Mouse (Mus musculus) adrenal gland (tissue): ENCODE measurements at regions not wholly inside any gene's neighbourhood (a gene's known extent, or its start where the extent isn't known, plus 50 kb on each side); places are given as distances from the start of the nearest gene placed in this dataset.
"Not testable (repeated sequence)": the region's sequence is repeated elsewhere in the genome, so short reads cannot be mapped to it uniquely, and the experiment has no call there.

Experiments
- intact Hi-C: fragments of 180-260 bp; cut with DNase I; formaldehyde crosslinking; loops from one replicate; pipeline ENCODE4 v1.15.1; 2025

- intact Hi-C loops: no loop called here
Measured at GRCm38 (mm10) chr14:74180066-74180465, 460.6 kb upstream of the Htr2a start.

GRCm38 (mm10) chr14:74182996-74183395, 457.6 kb upstream of the Htr2a start:
- intact Hi-C loops: no loop called here

- intact Hi-C loops: no loop called here
Measured at GRCm38 (mm10) chr14:74201710-74202109, 438.9 kb upstream of the Htr2a start.

- intact Hi-C loops: no loop called here
Measured at GRCm38 (mm10) chr14:74205011-74205410, 435.6 kb upstream of the Htr2a start.

- intact Hi-C loops: no loop called here
Measured at GRCm38 (mm10) chr14:74217914-74218446, 422.7 kb upstream of the Htr2a start.

- intact Hi-C loops: no loop called here
Measured at GRCm38 (mm10) chr14:74219761-74220160, 420.9 kb upstream of the Htr2a start.

- intact Hi-C loops: no loop called here
Measured at GRCm38 (mm10) chr14:74222093-74222492, 418.5 kb upstream of the Htr2a start.

- intact Hi-C loops: no loop called here
Measured at GRCm38 (mm10) chr14:74229560-74230187, 411.0 kb upstream of the Htr2a start.

GRCm38 (mm10) chr14:74240212-74240611, 400.4 kb upstream of the Htr2a start:
- intact Hi-C loops: no loop called here

- intact Hi-C loops: no loop called here
Measured at GRCm38 (mm10) chr14:74249263-74249878, 391.3 kb upstream of the Htr2a start.

- intact Hi-C loops: no loop called here
Measured at GRCm38 (mm10) chr14:74250021-74250420, 390.6 kb upstream of the Htr2a start.

GRCm38 (mm10) chr14:74252189-74253145, 388.2 kb upstream of the Htr2a start:
- intact Hi-C loops: no loop called here

- intact Hi-C loops: no loop called here
Measured at GRCm38 (mm10) chr14:74255000-74255399, 385.6 kb upstream of the Htr2a start.

GRCm38 (mm10) chr14:74259437-74259836, 381.2 kb upstream of the Htr2a start:
- intact Hi-C loops: no loop called here

- intact Hi-C loops: no loop called here
Measured at GRCm38 (mm10) chr14:74267086-74267485, 373.6 kb upstream of the Htr2a start.

- intact Hi-C loops: no loop called here
Measured at GRCm38 (mm10) chr14:74294560-74294959, 346.1 kb upstream of the Htr2a start.

- intact Hi-C loops: no loop called here
Measured at GRCm38 (mm10) chr14:74304483-74304882, 336.2 kb upstream of the Htr2a start.

GRCm38 (mm10) chr14:74306717-74307307, 333.8 kb upstream of the Htr2a start:
- intact Hi-C loops: no loop called here

- intact Hi-C loops: not testable (repeated sequence)
Measured at GRCm38 (mm10) chr14:74309451-74309850, 331.2 kb upstream of the Htr2a start.

- intact Hi-C loops: no loop called here
Measured at GRCm38 (mm10) chr14:74327291-74327690, 313.3 kb upstream of the Htr2a start.

GRCm38 (mm10) chr14:74350751-74351150, 289.9 kb upstream of the Htr2a start:
- intact Hi-C loops: no loop called here
